Mouse (Mus musculus): ENCODE results near the gene Olfr104-ps.

The Olfr104-ps gene

GRCm38 (mm10) chr17:37359282-37359681 is at the start of gene Olfr104-ps:
Olfr104-ps (plus strand) TSS chr17:37359582.
- Histone ChIP-seq H3K27me3 (ENCODE audit: insufficient read depth, low read length) (no peaks in the 10 kb centered on the region), H3K9me3 (ENCODE audit: low read length) (peaks cover 4% of the 10 kb centered on the region; the same call in 1 of the 2 replicates), H3K4me1 (replicated peaks; ENCODE audit: low read depth, low read length) (no peaks in the 10 kb centered on the region), H3K36me3 (ENCODE audit: insufficient read depth, low read length) (no peaks in the 10 kb centered on the region), H3K4me3 (replicated peaks; ENCODE audit: low read length) (no peak within 1 kb of the TSS)
- no peak for TF ChIP-seq CTCF (conservative IDR thresholded peaks at IDR 0.05; ENCODE audit: low read length)
- TF ChIP-seq POU5F1 (IDR thresholded peaks at IDR 0.05; ENCODE audit: borderline replicate concordance, low read length) = no peak
- no peak for TF ChIP-seq NANOG (IDR thresholded peaks at IDR 0.05; ENCODE audit: borderline replicate concordance, low read length)

DNA sequence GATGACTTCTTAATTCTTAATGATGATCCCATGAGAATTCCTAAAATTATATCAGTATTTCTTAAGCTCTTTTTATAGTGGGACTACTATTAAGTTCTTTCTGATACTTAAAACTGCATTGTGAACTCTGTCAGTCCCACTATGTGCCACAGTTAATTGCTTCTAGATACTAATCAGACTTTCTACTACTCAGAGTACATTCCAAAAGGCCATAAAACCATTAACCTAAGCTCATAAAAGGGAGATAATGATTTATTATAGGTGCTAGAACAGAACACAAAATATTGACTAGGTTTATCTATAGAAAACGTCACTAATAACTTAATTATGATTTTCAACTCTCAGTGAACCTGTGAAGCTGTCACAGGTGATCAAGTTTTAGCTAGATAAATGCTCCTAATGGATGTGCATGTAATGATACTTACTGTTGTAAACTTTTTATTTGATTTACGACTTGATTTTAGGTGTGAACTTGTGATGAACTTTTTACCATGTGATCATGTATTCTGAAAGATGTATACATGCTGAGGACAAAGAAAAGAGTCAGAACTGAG is 49.2 kb upstream of the Olfr104-ps start:
- Histone ChIP-seq H3K4me1 (replicated peaks; ENCODE audit: low read depth, low read length) (no peaks in the 10 kb centered on the region), H3K27me3 (ENCODE audit: insufficient read depth, low read length) (no peaks in the 10 kb centered on the region), H3K9me3 (ENCODE audit: low read length) (peaks cover 10% of the 10 kb centered on the region; the same call in 1 of the 2 replicates), H3K4me3 (replicated peaks; ENCODE audit: low read length) (no peak overlapping the region), H3K36me3 (ENCODE audit: insufficient read depth, low read length) (no peaks in the 10 kb centered on the region)
- TF ChIP-seq CTCF (conservative IDR thresholded peaks at IDR 0.05; ENCODE audit: low read length) = no peak
- TF ChIP-seq NANOG (IDR thresholded peaks at IDR 0.05; ENCODE audit: borderline replicate concordance, low read length) = no peak
- no peak for TF ChIP-seq POU5F1 (IDR thresholded peaks at IDR 0.05; ENCODE audit: borderline replicate concordance, low read length)

- no peak within 1 kb of the TSS for H3K4me3 ChIP-seq (replicated peaks; ENCODE audit: low read length)
- H3K36me3 ChIP-seq (ENCODE audit: insufficient read depth, low read length) = no peaks in the 10 kb centered on the region
- H3K27me3 ChIP-seq (ENCODE audit: insufficient read depth, low read length) = no peaks in the 10 kb centered on the region
- peaks cover 19% of the 10 kb centered on the region for H3K9me3 ChIP-seq (ENCODE audit: low read length)
- H3K4me1 ChIP-seq (replicated peaks; ENCODE audit: low read depth, low read length) = no peaks in the 10 kb centered on the region
- TF ChIP-seq POU5F1 (IDR thresholded peaks at IDR 0.05; ENCODE audit: borderline replicate concordance, low read length) (no peak), CTCF (conservative IDR thresholded peaks at IDR 0.05; ENCODE audit: low read length) (no peak), NANOG (IDR thresholded peaks at IDR 0.05; ENCODE audit: borderline replicate concordance, low read length) (no peak)
Measured at GRCm38 (mm10) chr17:37316954-37317353, 42.4 kb upstream of the Olfr104-ps start, which contains the start of gene Olfr102. Olfr102 (minus strand) TSS chr17:37317054.

GRCm38 (mm10) chr17:37339598-37339997 is 19.8 kb upstream of the Olfr104-ps start, which contains the start of gene Olfr103:
Olfr103 (minus strand) TSS chr17:37339698.
- H3K4me3 ChIP-seq (replicated peaks; ENCODE audit: low read length) = no peak within 1 kb of the TSS
- no peak for TF ChIP-seq NANOG (IDR thresholded peaks at IDR 0.05; ENCODE audit: borderline replicate concordance, low read length)
- no peaks in the 10 kb centered on the region for H3K4me1 ChIP-seq (replicated peaks; ENCODE audit: low read depth, low read length)
- no peaks in the 10 kb centered on the region for H3K27me3 ChIP-seq (ENCODE audit: insufficient read depth, low read length)
- H3K9me3 ChIP-seq (ENCODE audit: low read length) = no peaks in the 10 kb centered on the region
- H3K36me3 ChIP-seq (ENCODE audit: insufficient read depth, low read length) = no peaks in the 10 kb centered on the region

- Histone ChIP-seq H3K27me3 (ENCODE audit: insufficient read depth, low read length) (no peaks in the 10 kb centered on the region), H3K9me3 (ENCODE audit: low read length) (no peaks in the 10 kb centered on the region), H3K36me3 (ENCODE audit: insufficient read depth, low read length) (no peaks in the 10 kb centered on the region), H3K4me1 (replicated peaks; ENCODE audit: low read depth, low read length) (no peaks in the 10 kb centered on the region), H3K4me3 (replicated peaks; ENCODE audit: low read length) (no peak within 1 kb of the TSS)
- TF ChIP-seq CTCF (conservative IDR thresholded peaks at IDR 0.05; ENCODE audit: low read length) (no peak), POU5F1 (IDR thresholded peaks at IDR 0.05; ENCODE audit: borderline replicate concordance, low read length) (no peak), NANOG (IDR thresholded peaks at IDR 0.05; ENCODE audit: borderline replicate concordance, low read length) (no peak)
Measured at GRCm38 (mm10) chr17:37378733-37379132, 19.4 kb downstream of the Olfr104-ps start, which contains the start of gene Olfr105-ps. Olfr105-ps (plus strand) TSS chr17:37379033.

DNA sequence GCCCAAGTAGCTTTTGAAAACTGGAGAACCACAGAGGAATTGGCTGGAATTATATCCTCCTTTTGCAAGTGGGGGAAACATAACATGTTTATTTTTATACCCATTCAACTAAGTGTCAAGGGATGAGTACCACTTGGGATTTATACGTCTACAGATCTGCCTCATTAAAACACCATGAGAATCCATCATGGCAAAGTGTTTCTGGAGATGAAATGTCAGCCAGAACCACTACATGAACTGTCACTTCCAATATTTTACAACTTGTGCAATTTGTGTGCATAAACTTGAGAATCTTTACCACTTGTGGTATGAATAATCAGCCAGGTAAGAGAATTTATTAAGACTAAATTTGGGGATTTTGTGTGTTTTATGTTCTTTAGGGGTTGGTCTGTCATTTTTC is 30.7 kb downstream of the Olfr104-ps start, which contains the start of gene Olfr106-ps:
Gene Olfr106-ps (plus strand): TSS at position 301 of the 400 bp plus-strand sequence.
- TF ChIP-seq NANOG (IDR thresholded peaks at IDR 0.05; ENCODE audit: borderline replicate concordance, low read length) (no peak), CTCF (conservative IDR thresholded peaks at IDR 0.05; ENCODE audit: low read length) (no peak), POU5F1 (IDR thresholded peaks at IDR 0.05; ENCODE audit: borderline replicate concordance, low read length) (no peak)
- Histone ChIP-seq H3K4me3 (replicated peaks; ENCODE audit: low read length) (no peak within 1 kb of the TSS), H3K9me3 (ENCODE audit: low read length) (no peaks in the 10 kb centered on the region), H3K4me1 (replicated peaks; ENCODE audit: low read depth, low read length) (no peaks in the 10 kb centered on the region), H3K36me3 (ENCODE audit: insufficient read depth, low read length) (no peaks in the 10 kb centered on the region), H3K27me3 (ENCODE audit: insufficient read depth, low read length) (no peaks in the 10 kb centered on the region)

GRCm38 (mm10) chr17:37398926-37399325 is 39.5 kb downstream of the Olfr104-ps start, which contains the start of gene Olfr107:
Olfr107 (plus strand) TSS chr17:37399226.
- no peaks in the 10 kb centered on the region for H3K4me1 ChIP-seq (replicated peaks; ENCODE audit: low read depth, low read length)
- H3K36me3 ChIP-seq (ENCODE audit: insufficient read depth, low read length) = no peaks in the 10 kb centered on the region
- no peak within 1 kb of the TSS for H3K4me3 ChIP-seq (replicated peaks; ENCODE audit: low read length)
- TF ChIP-seq CTCF (conservative IDR thresholded peaks at IDR 0.05; ENCODE audit: low read length) = no peak
- TF ChIP-seq NANOG (IDR thresholded peaks at IDR 0.05; ENCODE audit: borderline replicate concordance, low read length) = no peak
- TF ChIP-seq POU5F1 (IDR thresholded peaks at IDR 0.05; ENCODE audit: borderline replicate concordance, low read length) = no peak
- H3K9me3 ChIP-seq (ENCODE audit: low read length) = no peaks in the 10 kb centered on the region
- no peaks in the 10 kb centered on the region for H3K27me3 ChIP-seq (ENCODE audit: insufficient read depth, low read length)

DNA sequence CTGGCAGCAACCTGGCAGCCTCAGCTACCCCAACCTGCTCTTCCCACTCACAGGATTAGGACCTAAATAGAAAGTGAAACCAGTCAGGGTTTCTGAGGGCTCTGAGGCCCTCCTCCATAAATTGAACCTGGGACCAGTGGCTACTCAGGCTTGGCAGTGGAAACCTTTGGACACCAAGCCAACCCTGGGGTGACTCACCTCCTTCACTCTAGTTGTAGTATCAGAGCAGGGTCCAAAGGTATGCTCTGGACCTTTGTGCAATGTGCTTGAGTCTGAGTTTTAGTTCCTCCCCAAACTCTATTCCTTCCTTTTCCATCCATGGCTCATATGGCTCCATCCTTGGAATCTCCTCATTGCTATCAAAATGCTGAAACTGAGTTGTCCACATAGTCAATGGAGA is 54.0 kb downstream of the Olfr104-ps start:
- H3K36me3 ChIP-seq (ENCODE audit: insufficient read depth, low read length) = no peaks in the 10 kb centered on the region
- no peaks in the 10 kb centered on the region for H3K27me3 ChIP-seq (ENCODE audit: insufficient read depth, low read length)
- TF ChIP-seq POU5F1 (IDR thresholded peaks at IDR 0.05; ENCODE audit: borderline replicate concordance, low read length) (no peak), NANOG (IDR thresholded peaks at IDR 0.05; ENCODE audit: borderline replicate concordance, low read length) (no peak), CTCF (conservative IDR thresholded peaks at IDR 0.05; ENCODE audit: low read length) (no peak)

More for the DNA sequence above, 54.0 kb downstream of the Olfr104-ps start:
- H3K4me1 ChIP-seq (replicated peaks; ENCODE audit: low read depth, low read length) = no peaks in the 10 kb centered on the region
- no peak overlapping the region for H3K4me3 ChIP-seq (replicated peaks; ENCODE audit: low read length)
- no peaks in the 10 kb centered on the region; the same call in 1 of the 2 replicates for H3K9me3 ChIP-seq (ENCODE audit: low read length)
